Mouse (Mus musculus): ENCODE measurements around the gene Trp53bp2. TPM values are rescaled to one million over a fixed set of nuclear protein-coding genes. Genes with fewer than 3 reads are reported as not detected.

Trp53bp2 gene
- polyA plus RNA-seq, 1 experiment: 22.4 TPM

- H3K27ac ChIP-seq (ENCODE audit: insufficient read depth, low read depth, low read length): no peak overlapping the region
- H3K36me3 ChIP-seq (ENCODE audit: control insufficient read depth, insufficient read depth, low read length): peaks cover 51% of the 10 kb centered on the region
- H3K4me1 ChIP-seq (ENCODE audit: control insufficient read depth, insufficient read depth, insufficient read length, low read length): no peaks in the 10 kb centered on the region
- no peak overlapping the region for H3K4me3 ChIP-seq (ENCODE audit: low read depth, low read length)
- no peaks in the 10 kb centered on the region for H3K27me3 ChIP-seq (ENCODE audit: control insufficient read depth, insufficient read depth, low read length)
- no peak for TF ChIP-seq CTCF (IDR thresholded peaks at IDR 0.05; ENCODE audit: extremely low read depth, insufficient read length, insufficient replicate concordance, low read depth, low read length)
- TF ChIP-seq POLR2A (IDR thresholded peaks at IDR 0.05; ENCODE audit: low read depth, low read length): no peak
- WGBS: 69% methylated on average over 5 of the region's 5 CpGs
Measured at GRCm38 (mm10) chr1:182439546-182440222, 30.7 kb downstream of the Trp53bp2 start.

- TF ChIP-seq CTCF (IDR thresholded peaks at IDR 0.05; ENCODE audit: extremely low read depth, insufficient read length, insufficient replicate concordance, low read depth, low read length) (no peak), POLR2A (IDR thresholded peaks at IDR 0.05; ENCODE audit: low read depth, low read length) (no peak)
- H3K4me3 ChIP-seq (ENCODE audit: low read depth, low read length): no peak overlapping the region
- H3K36me3 ChIP-seq (ENCODE audit: control insufficient read depth, insufficient read depth, low read length): peaks cover 62% of the 10 kb centered on the region
- no peaks in the 10 kb centered on the region for H3K4me1 ChIP-seq (ENCODE audit: control insufficient read depth, insufficient read depth, insufficient read length, low read length)
- no peak overlapping the region for H3K27ac ChIP-seq (ENCODE audit: insufficient read depth, low read depth, low read length)
- WGBS: 89% methylated on average over 18 of the region's 18 CpGs
- H3K27me3 ChIP-seq (ENCODE audit: control insufficient read depth, insufficient read depth, low read length): no peaks in the 10 kb centered on the region
Measured at GRCm38 (mm10) chr1:182441791-182442473, 33.0 kb downstream of the Trp53bp2 start.

- Histone ChIP-seq H3K36me3 (ENCODE audit: control insufficient read depth, insufficient read depth, low read length) (peaks cover 71% of the 10 kb centered on the region), H3K4me1 (ENCODE audit: control insufficient read depth, insufficient read depth, insufficient read length, low read length) (no peaks in the 10 kb centered on the region), H3K27ac (ENCODE audit: insufficient read depth, low read depth, low read length) (no peak overlapping the region), H3K4me3 (ENCODE audit: low read depth, low read length) (no peak overlapping the region), H3K27me3 (ENCODE audit: control insufficient read depth, insufficient read depth, low read length) (no peaks in the 10 kb centered on the region)
- TF ChIP-seq POLR2A (IDR thresholded peaks at IDR 0.05; ENCODE audit: low read depth, low read length): no peak
- TF ChIP-seq CTCF (IDR thresholded peaks at IDR 0.05; ENCODE audit: extremely low read depth, insufficient read length, insufficient replicate concordance, low read depth, low read length): no peak
- WGBS: 83% methylated on average over 2 of the region's 2 CpGs
Measured at GRCm38 (mm10) chr1:182444116-182444515, 35.1 kb downstream of the Trp53bp2 start.

GRCm38 (mm10) chr1:182448276-182449035 lies 39.5 kb downstream of the Trp53bp2 start:
- no peak overlapping the region for H3K27ac ChIP-seq (ENCODE audit: insufficient read depth, low read depth, low read length)
- no peaks in the 10 kb centered on the region for H3K4me1 ChIP-seq (ENCODE audit: control insufficient read depth, insufficient read depth, insufficient read length, low read length)
- 94% methylated on average over 14 of the region's 14 CpGs for WGBS
- H3K27me3 ChIP-seq (ENCODE audit: control insufficient read depth, insufficient read depth, low read length): no peaks in the 10 kb centered on the region
- peaks cover 62% of the 10 kb centered on the region for H3K36me3 ChIP-seq (ENCODE audit: control insufficient read depth, insufficient read depth, low read length)
- TF ChIP-seq CTCF (IDR thresholded peaks at IDR 0.05; ENCODE audit: extremely low read depth, insufficient read length, insufficient replicate concordance, low read depth, low read length) (no peak), POLR2A (IDR thresholded peaks at IDR 0.05; ENCODE audit: low read depth, low read length) (no peak)
- H3K4me3 ChIP-seq (ENCODE audit: low read depth, low read length): no peak overlapping the region

GRCm38 (mm10) chr1:182452473-182452872 lies 43.5 kb downstream of the Trp53bp2 start:
- Histone ChIP-seq H3K27ac (ENCODE audit: insufficient read depth, low read depth, low read length) (no peak overlapping the region), H3K27me3 (ENCODE audit: control insufficient read depth, insufficient read depth, low read length) (no peaks in the 10 kb centered on the region), H3K36me3 (ENCODE audit: control insufficient read depth, insufficient read depth, low read length) (peaks cover 46% of the 10 kb centered on the region), H3K4me3 (ENCODE audit: low read depth, low read length) (no peak overlapping the region), H3K4me1 (ENCODE audit: control insufficient read depth, insufficient read depth, insufficient read length, low read length) (no peaks in the 10 kb centered on the region)
- 92% methylated on average over 4 of the region's 4 CpGs for WGBS
- TF ChIP-seq CTCF (IDR thresholded peaks at IDR 0.05; ENCODE audit: extremely low read depth, insufficient read length, insufficient replicate concordance, low read depth, low read length): no peak
- TF ChIP-seq POLR2A (IDR thresholded peaks at IDR 0.05; ENCODE audit: low read depth, low read length): no peak

GRCm38 (mm10) chr1:182455080-182455479 lies 46.1 kb downstream of the Trp53bp2 start:
- WGBS: 84% methylated on average over 2 of the region's 2 CpGs
- Histone ChIP-seq H3K4me1 (ENCODE audit: control insufficient read depth, insufficient read depth, insufficient read length, low read length) (no peaks in the 10 kb centered on the region), H3K4me3 (ENCODE audit: low read depth, low read length) (no peak overlapping the region), H3K36me3 (ENCODE audit: control insufficient read depth, insufficient read depth, low read length) (peaks cover 43% of the 10 kb centered on the region), H3K27ac (ENCODE audit: insufficient read depth, low read depth, low read length) (no peak overlapping the region), H3K27me3 (ENCODE audit: control insufficient read depth, insufficient read depth, low read length) (no peaks in the 10 kb centered on the region)
- TF ChIP-seq CTCF (IDR thresholded peaks at IDR 0.05; ENCODE audit: extremely low read depth, insufficient read length, insufficient replicate concordance, low read depth, low read length) (no peak), POLR2A (IDR thresholded peaks at IDR 0.05; ENCODE audit: low read depth, low read length) (no peak)

GRCm38 (mm10) chr1:182458556-182458955 lies 49.6 kb downstream of the Trp53bp2 start:
- 81% methylated on average over 19 of the region's 19 CpGs for WGBS
- TF ChIP-seq POLR2A (IDR thresholded peaks at IDR 0.05; ENCODE audit: low read depth, low read length): no peak
- TF ChIP-seq CTCF (IDR thresholded peaks at IDR 0.05; ENCODE audit: extremely low read depth, insufficient read length, insufficient replicate concordance, low read depth, low read length): no peak
- Histone ChIP-seq H3K4me1 (ENCODE audit: control insufficient read depth, insufficient read depth, insufficient read length, low read length) (0 out of 2 replicates have a peak, but pooled peaks cover 5% of the 10 kb centered on the region), H3K36me3 (ENCODE audit: control insufficient read depth, insufficient read depth, low read length) (peaks cover 45% of the 10 kb centered on the region), H3K27me3 (ENCODE audit: control insufficient read depth, insufficient read depth, low read length) (no peaks in the 10 kb centered on the region), H3K27ac (ENCODE audit: insufficient read depth, low read depth, low read length) (no peak overlapping the region), H3K4me3 (ENCODE audit: low read depth, low read length) (no peak overlapping the region)

Data from small intestine, adult 2 months (tissue).